Mouse (Mus musculus): Measurements from ENCODE around the gene Tmcc2.

- TF ChIP-seq REST (IDR thresholded peaks at IDR 0.05; ENCODE audit: insufficient read depth, insufficient read length) (no peak), POLR2A (IDR thresholded peaks at IDR 0.05; ENCODE audit: insufficient read length, low read depth) (no peak), MAX (IDR thresholded peaks at IDR 0.05; ENCODE audit: low read depth) (no peak), USF1 (IDR thresholded peaks at IDR 0.05; ENCODE audit: low read depth) (no peak), TCF12 (IDR thresholded peaks at IDR 0.05; ENCODE audit: insufficient read depth, poor library complexity, severe bottlenecking) (no peak)
Measured at GRCm38 (mm10) chr1:132333201-132333600, 57.9 kb downstream of the Tmcc2 start.
